Mouse (Mus musculus) liver, embryonic 11.5 days (tissue): ENCODE results near the gene Ripor2. TPM values are rescaled to one million over a fixed set of nuclear protein-coding genes. Genes with fewer than 3 reads are reported as not detected.

ENCODE experiments used
- ATAC-seq: fragments of 200-750 bp; cut with Nextera tagmentation; replicated peaks from 2 replicates; pipeline ENCODE4 v1.8.0; 2017; ENCODE audit warnings: moderate number of reproducible peaks, mild to moderate bottlenecking, moderate TSS enrichment, moderate library complexity; ENCODE audit not compliant: low FRiP score
- DNase-seq: peaks from one replicate; pipeline ENCODE4 v3.0.0-alpha.2; 2017; ENCODE audit warnings: low spot score
- H3K27ac ChIP-seq: fragments of 300-500 bp; sonication (generic); 2 replicates; pipeline ENCODE4 v1.5.1; 2014; ENCODE audit warnings: mild to moderate bottlenecking, low read depth, low read length, control low read depth
- H3K27me3 ChIP-seq: fragments of 300-500 bp; sonication (generic); replicated peaks from 2 replicates; pipeline ENCODE4 v1.6.1; 2014; ENCODE audit warnings: low read length, mixed read lengths; ENCODE audit not compliant: control insufficient read depth, insufficient read depth
- H3K36me3 ChIP-seq: fragments of 300-500 bp; sonication (generic); 2 replicates; pipeline ENCODE4 v1.6.1; 2014; ENCODE audit warnings: mild to moderate bottlenecking, low read length, moderate library complexity, mixed read lengths; ENCODE audit not compliant: control insufficient read depth, insufficient read depth
- H3K4me1 ChIP-seq: fragments of 300-500 bp; sonication (generic); replicated peaks from 2 replicates; pipeline ENCODE4 v1.6.1; 2014; ENCODE audit warnings: low read length, mixed read lengths; ENCODE audit not compliant: control insufficient read depth, insufficient read depth
- H3K4me2 ChIP-seq: fragments of 300-500 bp; sonication (generic); 2 replicates; pipeline ENCODE4 v1.6.1; 2014; ENCODE audit warnings: mild to moderate bottlenecking, control low read depth, moderate library complexity
- H3K4me3 ChIP-seq: fragments of 300-500 bp; sonication (generic); 2 replicates; pipeline ENCODE4 v1.5.1; 2014; ENCODE audit warnings: low read depth, low read length, control low read depth
- H3K9ac ChIP-seq: fragments of 300-500 bp; sonication (generic); 2 replicates; pipeline ENCODE4 v1.6.1; 2014; ENCODE audit warnings: low read depth, low read length, control low read depth
- H3K9me3 ChIP-seq: fragments of 300-500 bp; sonication (generic); 2 replicates; pipeline ENCODE4 v1.6.1; 2016; ENCODE audit warnings: low read length, inconsistent platforms, mixed read lengths; ENCODE audit not compliant: control insufficient read depth
- WGBS: fragments of 180-500 bp; shearing (Covaris S2); extraction: QIAGEN DNeasy Blood & Tissue Kit; methylation state at CpG from one replicate; pipeline ENCODE4 v1.1.7; 2014; 5-methylcytosine and 5-hydroxymethylcytosine counted together
- polyA plus RNA-seq: library from polyadenylated mRNA; unstranded; fragments of >200 nt; fragmentation: Nextera tagmentation; extraction: Ambion mirVana; gene quantifications from 2 replicates; pipeline ENCODE4 v1.2.1, GENCODE M21; 2014

The Ripor2 gene
- polyA plus RNA-seq, 1 experiment from 2014 or later = 11.4 TPM

DNA sequence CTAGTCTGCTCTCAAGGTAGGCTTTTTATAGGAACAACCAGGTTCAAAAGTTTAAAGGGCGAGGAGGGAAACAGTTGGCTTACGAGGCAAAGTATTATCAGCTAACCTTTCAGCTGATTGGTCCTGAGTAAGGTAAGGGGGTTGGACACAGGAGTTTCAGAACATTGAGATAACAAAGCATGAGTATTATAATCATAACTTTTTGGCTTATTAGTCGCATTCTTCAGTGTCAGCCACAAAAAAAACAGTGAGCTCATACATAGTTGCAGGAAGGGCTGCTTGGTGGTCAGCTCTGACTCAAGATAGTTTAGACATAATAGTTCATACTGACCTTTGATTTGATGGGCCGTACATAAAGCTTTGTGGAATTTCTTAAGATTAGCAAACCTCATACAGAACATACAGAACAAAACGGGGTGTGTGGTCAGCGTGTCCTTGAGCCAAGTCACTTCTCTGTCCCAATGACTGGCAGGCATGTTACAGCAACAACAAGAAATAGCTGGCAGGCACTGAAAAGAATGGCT is 153.7 kb downstream of the Ripor2 start:
- DNase-seq (no peak), ATAC-seq (no peak)
- Histone ChIP-seq H3K36me3 (no peaks in the 10 kb centered on the region), H3K27ac (no peak overlapping the region), H3K27me3 (no peaks in the 10 kb centered on the region), H3K4me1 (no peaks in the 10 kb centered on the region), H3K4me3 (no peak overlapping the region), H3K9me3 (no peaks in the 10 kb centered on the region), H3K9ac (no peak overlapping the region), H3K4me2 (no peak overlapping the region)
- WGBS = 74% methylated on average over 6 of the region's 6 CpGs

DNA sequence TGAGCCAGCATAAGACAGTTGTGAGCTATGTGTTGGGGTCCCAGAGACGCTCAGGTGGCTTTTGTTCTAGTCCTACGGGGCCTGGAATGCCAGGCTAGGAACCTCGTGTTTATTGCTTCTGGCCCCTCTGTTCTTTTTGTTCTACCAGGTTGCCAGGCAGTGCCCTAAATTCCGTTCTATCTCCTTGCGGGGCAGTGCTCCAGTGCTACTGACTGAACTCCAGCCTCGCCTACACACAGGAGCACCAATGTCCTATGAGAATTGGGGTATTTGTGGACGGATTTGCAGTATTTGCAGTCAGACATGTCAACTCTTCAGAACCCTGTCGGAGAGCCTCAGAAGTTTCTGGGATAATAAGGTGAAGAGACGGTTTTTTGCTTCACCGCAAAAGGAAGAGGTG is 159.0 kb downstream of the Ripor2 start, which contains the start of gene Armh2:
Armh2 (plus strand) TSS at position 205 of the 400 bp plus-strand sequence.
- H3K27me3 ChIP-seq = no peaks in the 10 kb centered on the region
- WGBS = 89% methylated on average over 10 of the region's 10 CpGs
- no peak within 1 kb of the TSS for H3K9ac ChIP-seq
- no peak for ATAC-seq
- no peak within 1 kb of the TSS for H3K4me3 ChIP-seq
- H3K9me3 ChIP-seq = no peaks in the 10 kb centered on the region
- DNase-seq = no peak
- H3K36me3 ChIP-seq = no peaks in the 10 kb centered on the region
- H3K4me2 ChIP-seq = no peak within 1 kb of the TSS
- no peak within 1 kb of the TSS for H3K27ac ChIP-seq
- H3K4me1 ChIP-seq = no peaks in the 10 kb centered on the region

DNA sequence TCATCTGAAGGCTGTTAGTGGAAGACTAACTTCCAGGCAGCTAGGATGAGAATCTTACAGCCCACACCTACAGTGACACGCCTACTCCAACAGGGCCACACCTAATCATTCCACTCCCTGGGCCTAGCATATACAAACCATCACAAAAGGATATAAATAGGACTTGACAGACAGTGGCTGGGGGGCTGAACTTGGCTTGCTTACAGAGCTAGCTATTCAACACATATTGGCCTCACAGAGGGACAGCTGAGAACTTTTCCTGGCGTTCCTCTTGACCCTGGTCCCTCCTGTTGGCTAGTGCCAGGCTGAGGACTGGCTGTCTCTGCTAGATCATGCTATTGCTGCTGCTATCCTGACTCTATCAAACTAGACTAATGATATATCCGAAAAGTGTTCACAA is 165.8 kb downstream of the Ripor2 start:
- H3K9me3 ChIP-seq = no peaks in the 10 kb centered on the region
- no peak for DNase-seq
- 86% methylated on average over 3 of the region's 3 CpGs for WGBS
- H3K27me3 ChIP-seq = no peaks in the 10 kb centered on the region
- no peak overlapping the region for H3K4me2 ChIP-seq
- ATAC-seq = no peak
- H3K36me3 ChIP-seq = peaks cover 23% of the 10 kb centered on the region
- no peak overlapping the region for H3K4me3 ChIP-seq
- no peak overlapping the region for H3K27ac ChIP-seq
- H3K9ac ChIP-seq = no peak overlapping the region
- no peaks in the 10 kb centered on the region for H3K4me1 ChIP-seq

DNA sequence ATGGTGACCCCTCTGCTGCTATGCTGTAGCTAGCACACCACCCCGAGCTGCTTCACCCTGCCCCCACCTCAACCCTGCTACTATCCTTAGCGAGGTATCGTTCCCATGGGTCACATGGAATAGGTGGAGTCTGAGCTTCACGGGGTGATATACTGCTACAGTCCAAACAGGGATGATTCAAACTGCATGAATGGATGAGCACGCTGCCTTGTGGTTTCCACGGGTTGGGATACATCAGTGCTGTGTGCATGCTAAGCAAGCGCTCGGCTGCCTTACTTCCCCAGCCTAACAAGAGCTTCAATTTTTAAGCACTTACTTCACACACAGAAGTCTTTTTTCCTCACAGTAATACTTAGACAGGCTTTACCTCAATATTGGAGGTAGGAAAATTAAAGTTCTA is 168.8 kb downstream of the Ripor2 start:
- H3K27ac ChIP-seq = no peak overlapping the region
- no peaks in the 10 kb centered on the region for H3K27me3 ChIP-seq
- H3K4me3 ChIP-seq = no peak overlapping the region
- ATAC-seq (no peak), DNase-seq (no peak)
- peaks cover 41% of the 10 kb centered on the region for H3K36me3 ChIP-seq
- no peak overlapping the region for H3K4me2 ChIP-seq
- no peak overlapping the region for H3K9ac ChIP-seq
- no peaks in the 10 kb centered on the region for H3K9me3 ChIP-seq
- WGBS = 87% methylated on average over 8 of the region's 8 CpGs
- no peaks in the 10 kb centered on the region for H3K4me1 ChIP-seq

DNA sequence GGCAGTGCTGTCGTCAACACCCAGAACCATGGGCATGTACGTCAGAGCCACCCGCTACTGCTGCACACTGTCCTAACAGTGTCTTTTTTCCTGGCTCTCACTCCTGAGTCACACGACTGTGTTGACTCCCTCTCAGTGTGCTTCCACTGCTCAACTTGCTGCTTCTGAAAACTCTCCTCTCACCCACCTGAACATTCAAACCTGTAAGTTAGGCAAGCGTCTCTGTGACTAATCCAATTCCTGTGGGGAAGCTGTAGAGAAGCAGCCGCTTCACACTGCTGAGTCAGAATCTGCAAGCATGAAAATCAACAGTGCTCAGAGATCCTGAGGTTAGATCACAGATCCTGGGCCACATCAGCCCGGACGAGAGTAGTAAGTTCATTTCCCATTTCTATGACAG is 169.4 kb downstream of the Ripor2 start:
- peaks cover 47% of the 10 kb centered on the region for H3K36me3 ChIP-seq
- no peaks in the 10 kb centered on the region for H3K4me1 ChIP-seq
- WGBS = 90% methylated on average over 8 of the region's 8 CpGs
- no peak overlapping the region for H3K4me2 ChIP-seq
- no peak overlapping the region for H3K4me3 ChIP-seq
- ATAC-seq (no peak), DNase-seq (no peak)
- no peaks in the 10 kb centered on the region for H3K27me3 ChIP-seq
- no peak overlapping the region for H3K9ac ChIP-seq
- no peak overlapping the region for H3K27ac ChIP-seq
- H3K9me3 ChIP-seq = no peaks in the 10 kb centered on the region

DNA sequence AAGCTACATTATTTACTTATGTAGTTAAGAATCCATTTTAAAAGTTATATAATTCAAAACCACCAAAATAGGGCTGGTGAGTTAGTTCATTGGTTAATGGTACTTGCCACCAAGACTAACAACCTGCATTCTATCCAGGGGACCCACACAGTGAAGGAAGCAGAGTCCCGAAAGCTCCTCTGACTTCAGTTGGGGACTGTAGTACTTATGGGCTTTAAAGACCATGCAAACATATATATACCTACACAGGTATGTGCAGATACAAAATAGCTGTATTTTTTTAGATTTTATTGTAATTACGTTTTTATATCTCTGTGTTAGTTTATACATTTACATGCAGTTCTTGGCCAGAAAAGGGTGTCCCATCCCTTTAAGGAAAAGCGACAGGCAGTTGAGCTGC is 174.8 kb downstream of the Ripor2 start:
- Histone ChIP-seq H3K9ac (no peak overlapping the region), H3K4me2 (no peak overlapping the region), H3K36me3 (peaks cover 52% of the 10 kb centered on the region), H3K4me3 (no peak overlapping the region), H3K27ac (no peak overlapping the region), H3K27me3 (no peaks in the 10 kb centered on the region), H3K4me1 (peaks cover 18% of the 10 kb centered on the region), H3K9me3 (no peaks in the 10 kb centered on the region)
- WGBS = 90% methylated on average over 3 of the region's 3 CpGs
- DNase-seq (no peak), ATAC-seq (no peak)

DNA sequence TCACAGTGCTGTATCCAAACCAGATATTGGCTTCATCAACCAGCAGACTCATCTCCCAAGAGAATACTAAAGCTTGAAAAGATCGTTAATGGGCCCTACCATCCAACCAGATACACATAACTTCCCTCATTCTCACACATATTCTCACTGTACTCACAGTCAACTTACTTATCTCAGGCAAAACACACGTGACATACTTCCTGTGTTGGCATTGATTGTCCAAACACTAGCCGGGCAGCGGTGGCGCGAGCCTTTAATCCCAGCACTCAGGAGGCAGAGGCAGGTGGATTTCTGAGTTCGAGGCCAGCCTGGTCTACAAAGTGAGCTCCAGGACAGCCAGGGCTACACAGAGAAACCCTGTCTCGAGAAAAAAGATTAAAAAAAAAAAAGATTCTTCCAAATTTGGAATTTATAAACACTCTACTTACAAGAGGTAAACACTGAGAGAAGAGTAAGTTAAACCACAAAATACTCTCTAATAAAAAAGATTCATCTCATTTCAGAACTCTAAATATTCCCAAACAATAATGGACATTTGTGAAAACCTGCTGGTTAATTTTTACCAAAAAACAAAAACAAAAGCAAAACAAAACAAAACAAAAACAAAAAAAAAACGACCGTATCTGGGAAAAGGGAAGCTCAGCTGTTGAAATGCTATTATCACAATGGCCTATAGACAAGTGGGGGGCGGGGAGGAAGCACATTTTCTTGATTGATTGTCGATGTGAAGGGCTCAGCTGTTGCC is 176.0 kb downstream of the Ripor2 start:
- Histone ChIP-seq H3K4me2 (0 out of 2 replicates have a peak overlapping the region, but pooled peaks have one; percentile 1), H3K9ac (no peak overlapping the region), H3K4me1 (peaks cover 24% of the 10 kb centered on the region), H3K36me3 (peaks cover 46% of the 10 kb centered on the region), H3K27me3 (no peaks in the 10 kb centered on the region), H3K9me3 (no peaks in the 10 kb centered on the region), H3K4me3 (no peak overlapping the region), H3K27ac (no peak overlapping the region)
- ATAC-seq (no peak), DNase-seq (no peak)
- WGBS = 63% methylated on average over 12 of the region's 12 CpGs

DNA sequence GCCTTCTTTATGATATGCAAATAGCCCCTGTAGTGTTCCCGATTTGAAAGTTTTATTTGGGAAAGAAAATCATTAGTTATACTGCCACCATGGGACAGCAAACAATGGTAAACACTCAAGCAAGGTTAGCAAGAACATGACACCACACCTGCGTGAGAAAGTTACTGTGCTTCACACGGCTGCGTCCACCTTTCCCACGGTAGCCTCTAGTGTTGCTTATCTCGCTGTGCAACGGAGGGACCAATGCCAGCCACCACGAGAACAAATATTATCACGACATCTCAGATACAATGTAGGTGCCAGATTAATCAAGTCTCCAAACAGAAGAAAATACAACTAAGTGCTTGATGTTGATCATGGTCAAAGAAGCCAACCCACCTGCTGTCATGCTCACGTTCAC is 177.5 kb downstream of the Ripor2 start:
- peaks cover 39% of the 10 kb centered on the region for H3K36me3 ChIP-seq
- no peak for DNase-seq
- no peaks in the 10 kb centered on the region for H3K9me3 ChIP-seq
- H3K9ac ChIP-seq = no peak overlapping the region; the same call in 1 of the 2 replicates
- no peak for ATAC-seq
- H3K4me3 ChIP-seq = peak overlapping the region; percentile 95; the same call in 1 of the 2 replicates
- peaks cover 24% of the 10 kb centered on the region for H3K4me1 ChIP-seq
- H3K4me2 ChIP-seq = peak overlapping the region; percentile 79
- no peaks in the 10 kb centered on the region for H3K27me3 ChIP-seq
- 74% methylated on average over 10 of the region's 10 CpGs for WGBS
- no peak overlapping the region for H3K27ac ChIP-seq

DNA sequence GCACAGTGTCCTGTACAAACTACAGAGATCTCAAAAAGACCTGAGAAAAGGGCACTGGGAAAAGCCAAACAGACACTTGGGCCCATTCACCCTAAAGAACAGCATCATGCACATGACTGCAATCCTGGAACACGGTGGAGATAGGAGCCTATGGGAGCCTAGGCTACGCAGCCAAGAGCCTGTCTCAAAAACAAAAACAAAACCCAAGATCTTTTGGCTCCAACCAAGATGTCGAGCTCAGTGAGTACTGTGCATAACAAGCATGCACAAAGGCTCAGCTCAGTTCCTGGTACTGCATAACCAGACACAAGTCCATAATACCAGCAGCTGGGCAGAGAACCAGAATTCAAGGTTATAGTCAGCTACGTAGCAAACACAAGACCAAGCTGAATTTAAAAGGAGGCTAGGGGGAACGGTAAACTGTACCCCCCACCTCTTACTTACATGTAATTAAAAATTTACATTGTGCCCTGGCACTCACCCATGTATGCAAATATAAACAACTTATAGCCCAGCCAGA is 178.4 kb downstream of the Ripor2 start:
- Histone ChIP-seq H3K27me3 (no peaks in the 10 kb centered on the region), H3K36me3 (peaks cover 32% of the 10 kb centered on the region), H3K9ac (peak overlapping the region; percentile 100), H3K4me1 (peaks cover 24% of the 10 kb centered on the region), H3K9me3 (no peaks in the 10 kb centered on the region), H3K4me2 (peak overlapping the region; percentile 79), H3K4me3 (peak overlapping the region; percentile 95), H3K27ac (no peak overlapping the region; the same call in 1 of the 2 replicates)
- no peak for DNase-seq
- no peak for ATAC-seq
- 66% methylated on average over 5 of the region's 5 CpGs for WGBS
